Mouse (Mus musculus): ENCODE data around the gene Fam193a.

The Fam193a gene

DNA sequence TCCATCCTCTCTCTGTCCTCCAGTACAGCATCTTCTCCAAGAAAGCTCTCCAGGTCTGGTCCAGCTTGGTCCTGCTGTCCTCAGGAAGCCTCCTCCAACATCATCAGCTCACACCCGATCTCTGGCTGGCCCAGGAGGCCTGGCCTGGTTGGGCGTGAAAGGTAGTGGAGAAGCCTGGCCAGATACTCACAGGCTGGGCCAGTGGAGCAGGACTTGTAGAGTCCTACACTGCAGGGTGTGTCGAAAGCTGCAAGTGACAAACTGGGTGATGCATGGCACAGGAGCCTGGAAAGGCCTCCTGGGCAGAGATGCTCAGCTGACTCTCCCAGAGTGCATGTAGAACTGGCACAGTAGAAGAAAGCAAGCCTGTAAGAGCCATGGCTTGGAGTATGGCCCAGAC is 151.6 kb downstream of the Fam193a start:
- DNase-seq (ENCODE audit: low spot score) = no peak

DNA sequence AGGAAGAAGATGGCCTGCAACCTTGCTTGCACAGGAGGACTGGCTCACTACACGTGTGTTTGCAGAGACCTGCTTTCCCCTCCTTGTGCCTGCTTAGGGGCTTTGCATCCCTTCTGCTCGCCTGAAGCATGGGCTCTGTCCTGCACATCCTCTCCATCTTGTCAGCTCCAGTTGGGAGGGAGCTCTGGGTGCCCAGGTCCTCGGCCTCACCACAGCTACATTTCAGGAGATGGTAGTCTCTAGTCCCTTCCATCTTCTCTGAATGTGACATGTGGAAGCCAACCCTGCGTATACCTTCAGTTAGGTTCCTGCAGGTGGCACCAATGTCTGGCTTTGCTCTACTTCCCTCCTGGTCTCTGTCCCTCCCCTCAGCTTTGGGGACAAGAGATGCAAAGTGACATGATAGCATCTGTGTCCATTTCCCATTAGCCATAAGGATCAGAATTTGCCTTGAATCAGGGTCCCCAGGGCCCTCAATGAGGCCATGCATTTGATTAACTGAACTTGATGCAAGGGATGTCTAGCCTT is 154.3 kb downstream of the Fam193a start:
- DNase-seq (ENCODE audit: low spot score) = no peak

DNA sequence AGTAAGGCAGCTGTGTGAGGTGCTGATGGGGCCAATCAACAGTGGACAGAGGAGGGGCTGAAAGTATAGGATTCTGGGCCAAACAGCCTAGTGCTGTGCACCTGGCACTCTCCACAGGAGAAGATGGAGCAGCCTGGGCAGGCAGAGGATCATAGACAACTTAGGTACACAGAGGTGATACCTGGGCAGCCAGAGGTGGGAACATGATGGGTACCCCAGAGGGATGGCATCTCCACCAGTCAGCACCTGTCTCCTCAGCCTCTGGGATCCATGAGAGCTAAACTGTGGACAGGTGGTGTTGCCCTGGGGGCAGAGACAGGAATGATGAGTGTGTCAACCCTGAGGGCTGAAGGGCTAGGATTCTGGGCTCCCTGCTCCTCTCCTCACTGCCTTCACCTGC is 154.8 kb downstream of the Fam193a start:
- DNase-seq (ENCODE audit: low spot score) = no peak

DNA sequence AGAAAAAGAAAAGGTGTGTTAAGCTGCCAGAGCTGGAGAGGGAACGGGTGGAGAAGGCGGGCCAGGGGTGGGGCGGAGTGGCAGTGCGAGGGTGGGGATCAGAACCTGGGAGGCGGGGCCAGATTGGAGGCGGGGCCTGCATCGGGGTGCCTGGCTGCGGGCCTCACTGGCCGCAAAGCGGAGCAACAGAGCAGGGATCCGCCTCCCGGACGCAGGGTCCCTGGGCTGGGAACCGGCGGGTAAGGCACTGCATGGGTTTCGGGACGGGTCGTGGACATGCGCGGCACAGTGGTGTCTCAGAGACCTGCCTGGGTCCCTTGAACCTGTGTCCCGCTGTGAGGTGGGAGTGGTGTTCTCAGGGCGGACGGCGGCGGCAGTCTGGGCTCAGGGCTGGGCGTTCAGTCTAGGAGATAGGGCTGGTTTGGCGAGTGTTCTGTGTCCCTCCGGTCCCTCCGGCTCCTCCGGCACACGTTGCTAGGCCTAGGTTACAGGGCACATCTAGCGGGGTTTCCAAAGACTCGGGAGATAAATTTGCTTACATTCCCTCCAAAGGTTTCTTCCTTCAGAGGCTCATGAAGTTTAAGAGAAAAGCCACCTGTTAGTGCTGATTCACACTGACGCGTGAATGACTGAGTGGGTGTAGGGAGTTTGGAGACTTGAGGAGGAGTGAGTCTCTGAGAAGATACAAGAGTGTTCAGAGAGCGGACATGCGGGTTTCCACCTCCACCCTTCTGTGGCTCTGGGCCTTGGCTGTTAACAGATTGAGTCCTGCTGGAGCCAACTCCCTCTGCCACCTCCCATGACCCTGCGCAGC is 156.1 kb downstream of the Fam193a start, which contains the start of gene Sh3bp2:
Gene Sh3bp2, plus strand, starts transcription at position 176 of the 814 bp plus-strand sequence.
- DNase-seq (ENCODE audit: low spot score) = peak; percentile 91

DNA sequence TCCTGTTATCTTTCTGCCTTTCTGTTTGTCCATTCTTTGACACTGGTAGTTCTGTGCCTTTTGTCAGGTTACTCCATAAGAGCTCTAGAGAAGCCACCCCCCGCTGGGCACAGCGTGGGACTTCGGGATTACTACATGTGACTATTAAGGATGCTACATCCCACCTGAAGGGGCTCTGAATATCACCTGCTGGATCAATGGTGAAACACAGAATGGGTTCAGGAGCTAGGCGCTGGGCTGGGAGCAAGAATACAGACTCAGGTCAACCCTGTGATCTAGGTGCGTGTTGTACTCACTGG is 156.7 kb downstream of the Fam193a start:
- DNase-seq (ENCODE audit: low spot score) = no peak

DNA sequence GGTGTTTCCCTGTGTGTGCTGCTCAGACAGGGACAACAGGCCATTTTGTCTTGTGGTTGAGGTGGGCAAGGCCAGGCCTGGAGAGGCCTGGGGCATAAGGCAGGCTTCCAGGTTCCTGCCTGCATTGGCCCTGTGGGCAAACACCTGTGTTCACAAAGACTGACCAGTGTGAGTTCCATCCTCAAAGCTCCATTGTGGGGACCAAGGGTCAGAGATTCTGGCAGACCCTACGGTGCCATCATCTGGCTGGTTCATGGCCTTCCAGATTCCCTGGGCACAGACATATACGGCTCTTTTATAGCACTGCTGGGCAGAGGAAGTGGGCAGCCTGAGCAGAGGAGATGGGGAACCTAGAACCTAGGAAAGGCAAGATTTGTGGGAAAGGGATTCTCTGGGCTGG is 157.6 kb downstream of the Fam193a start:
- no peak for DNase-seq (ENCODE audit: low spot score)

DNA sequence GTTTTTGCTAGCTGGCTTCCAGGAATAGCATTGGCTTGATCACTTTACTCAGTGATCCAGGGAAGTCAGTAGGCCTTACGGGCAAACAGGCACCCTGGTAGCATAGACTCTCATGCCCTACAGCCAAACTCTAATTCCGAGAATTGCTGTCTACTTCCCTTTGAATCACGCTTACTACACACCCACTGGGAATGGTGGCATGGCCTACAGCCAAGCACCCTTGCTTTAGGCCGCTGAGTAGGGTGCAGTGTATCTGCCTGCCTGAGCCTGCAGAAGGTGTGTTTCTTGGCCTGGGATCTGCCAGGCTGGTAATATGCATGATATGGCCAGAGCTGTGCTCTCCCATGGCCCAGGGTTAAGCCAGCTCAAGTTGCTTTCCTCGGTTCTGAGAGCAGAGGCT is 159.0 kb downstream of the Fam193a start:
- DNase-seq (ENCODE audit: low spot score) = no peak

DNA sequence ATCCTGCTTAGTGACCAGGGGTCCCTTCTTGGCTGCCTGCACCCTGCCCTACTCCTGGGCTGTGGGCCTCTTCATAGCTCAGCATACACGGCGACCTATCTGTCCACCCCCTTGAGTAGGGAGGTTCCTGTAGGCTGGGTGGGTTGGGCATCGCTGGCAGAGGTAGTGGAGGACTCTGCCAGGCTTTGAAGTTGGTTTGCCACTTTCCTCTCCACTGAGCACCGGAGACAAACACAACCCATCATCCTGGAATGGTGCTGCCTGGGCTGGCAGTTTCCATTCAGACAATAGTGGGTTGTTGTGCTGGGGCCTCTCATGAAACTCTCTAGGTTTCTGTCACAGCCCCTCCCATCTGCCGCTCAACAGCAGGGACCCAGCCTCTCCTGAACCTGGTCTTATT is 160.4 kb downstream of the Fam193a start:
- DNase-seq (ENCODE audit: low spot score) = no peak

DNA sequence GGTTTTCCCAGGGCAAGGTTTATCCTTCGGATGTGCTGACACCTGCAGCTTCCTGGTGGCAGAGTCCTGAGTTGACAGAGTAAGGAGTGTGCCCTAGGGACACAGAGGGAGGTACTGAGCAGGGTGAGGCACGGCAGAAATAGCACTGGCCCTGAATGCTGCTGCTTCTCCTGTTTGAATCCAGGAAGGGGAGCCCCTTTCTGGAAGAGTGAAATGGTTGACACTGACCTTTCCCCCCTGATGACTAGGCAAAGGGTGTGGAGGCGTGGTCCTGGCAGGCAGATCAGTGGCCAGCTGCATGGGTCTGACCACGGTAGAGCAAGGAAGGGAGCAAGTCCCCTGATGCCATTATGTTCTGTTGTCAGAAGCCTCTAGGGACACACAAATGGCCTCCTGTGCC is 161.0 kb downstream of the Fam193a start:
- DNase-seq (ENCODE audit: low spot score) = no peak

DNA sequence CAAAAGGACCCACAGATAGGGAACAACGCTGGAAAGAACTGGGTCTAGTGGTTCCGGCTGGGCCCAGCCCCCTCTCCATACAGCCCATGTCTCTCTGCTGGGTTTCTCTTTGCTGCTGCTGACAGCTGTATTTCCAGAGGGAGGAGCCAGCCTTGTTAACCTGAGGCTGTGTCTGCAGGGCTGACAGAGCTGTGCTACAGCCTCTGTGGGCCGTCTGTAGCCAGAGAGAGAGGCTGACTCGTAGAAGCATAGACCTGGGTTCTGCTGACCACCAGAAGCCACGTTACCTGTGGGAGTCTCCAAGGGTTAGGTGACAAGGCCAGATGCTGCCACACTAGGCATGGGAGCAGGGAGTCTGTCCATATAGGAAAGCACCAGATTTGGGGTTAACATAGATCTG is 163.3 kb downstream of the Fam193a start:
- no peak for DNase-seq (ENCODE audit: low spot score)

DNA sequence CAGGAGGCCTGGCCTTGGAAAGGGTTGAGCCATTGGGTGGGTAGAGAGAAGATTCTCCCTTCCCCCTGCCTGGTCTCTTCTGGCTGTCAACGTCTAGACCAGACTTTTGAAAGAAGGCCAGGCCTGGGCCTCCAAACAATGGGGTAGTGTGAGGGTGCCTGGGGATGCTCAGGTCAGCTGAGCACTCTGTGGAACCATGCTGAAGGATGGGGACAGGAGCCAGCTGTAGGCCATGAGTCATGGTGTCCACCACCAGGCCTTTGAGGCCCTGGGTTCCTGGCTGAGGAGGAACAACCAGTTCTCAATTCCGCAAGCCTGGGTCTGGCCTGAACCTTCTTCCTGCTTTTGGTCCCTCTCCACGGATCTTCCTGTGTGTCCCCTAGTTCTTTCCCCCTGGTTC is 164.1 kb downstream of the Fam193a start:
- DNase-seq (ENCODE audit: low spot score) = no peak

DNA sequence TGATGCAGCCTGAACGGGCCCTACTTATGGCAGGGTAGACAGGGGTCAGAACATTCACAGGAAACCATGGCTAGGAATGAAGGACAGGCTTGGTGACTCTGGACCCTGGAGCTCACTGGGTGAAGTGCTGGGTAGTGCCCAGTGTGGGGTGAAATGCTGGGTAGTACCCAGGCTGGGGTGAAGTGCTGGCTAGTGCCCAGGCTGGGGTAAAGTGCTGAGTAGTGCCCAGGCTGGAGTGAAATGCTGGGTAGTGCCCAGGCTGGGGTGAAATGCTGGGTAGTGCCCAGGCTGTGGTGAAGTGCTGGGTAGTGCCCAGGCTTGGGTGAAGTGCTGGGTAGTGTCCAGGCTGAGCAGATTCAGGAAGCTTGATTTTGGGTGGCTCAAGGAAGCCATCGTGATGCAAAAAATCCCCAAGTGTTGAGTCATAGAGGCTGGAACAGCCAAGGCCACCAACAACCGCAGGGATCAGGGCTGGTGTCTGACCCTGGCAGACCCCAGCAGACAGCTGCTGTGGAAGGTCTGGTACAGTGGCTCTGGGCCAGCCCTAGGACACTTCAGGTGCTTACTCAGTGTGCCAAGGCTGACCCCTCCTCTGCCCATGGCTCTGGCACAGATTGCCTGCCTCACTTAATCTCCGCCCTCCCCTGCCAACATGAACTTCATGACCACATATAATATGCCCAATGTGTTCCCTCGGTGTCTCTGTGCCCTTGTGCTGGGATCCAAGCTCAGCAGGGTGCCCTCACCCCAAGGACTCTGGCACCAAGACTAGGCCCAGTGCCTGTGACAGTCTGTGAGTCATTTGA is 165.2 kb downstream of the Fam193a start:
- no peak for DNase-seq (ENCODE audit: low spot score)

DNA sequence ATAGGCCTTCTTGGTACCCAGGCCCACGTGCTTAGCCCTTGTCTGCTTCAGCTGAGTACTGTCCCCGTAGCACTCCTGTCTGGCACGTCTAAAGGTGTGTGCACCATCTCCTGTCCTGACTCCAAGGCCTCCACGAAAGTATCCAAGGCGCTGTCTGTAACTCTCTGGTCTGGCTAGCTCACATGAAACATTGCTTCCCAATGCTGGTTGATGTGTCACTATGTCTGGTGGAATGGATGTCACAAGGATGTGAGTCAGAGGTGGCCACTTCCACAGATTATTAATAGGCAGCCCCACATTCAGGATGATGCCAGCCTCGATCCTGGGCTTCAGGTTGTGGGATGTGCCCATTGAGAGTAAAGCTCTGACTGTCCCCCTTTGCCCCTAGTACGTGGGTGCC is 166.1 kb downstream of the Fam193a start:
- no peak for DNase-seq (ENCODE audit: low spot score)
